Mouse (Mus musculus) CH12.LX (cell line): ENCODE measurements around the gene Smim13.
"Not testable (repeated sequence)": the region's sequence is repeated elsewhere in the genome, so short reads cannot be mapped to it uniquely, and the experiment has no call there.

Experiments
- CTCF ChIP-seq, 2 experiments: IDR thresholded peaks in 1 of 2; conservative IDR thresholded peaks in 1 of 2; 2 replicates each; pipeline ENCODE4 v1.5.1; 2011 to 2012; ENCODE audit warnings: low read depth in 2 of 2, low read length in 2 of 2, improper control_type of control experiment in 1 of 2, inconsistent platforms in 1 of 2, mild to moderate bottlenecking in 1 of 2, moderate library complexity in 1 of 2
- EP300 ChIP-seq: IDR thresholded peaks from 2 replicates; pipeline ENCODE4 v1.6.1; 2011; ENCODE audit warnings: low read length, improper control_type of control experiment
- KAT2A ChIP-seq: IDR thresholded peaks from 2 replicates; pipeline ENCODE4 v1.6.1; 2012; ENCODE audit warnings: low read length, improper control_type of control experiment, inconsistent platforms; ENCODE audit not compliant: insufficient replicate concordance
- MEF2A ChIP-seq: IDR thresholded peaks from 2 replicates; pipeline ENCODE4 v1.6.1; 2014; ENCODE audit warnings: low read depth, mild to moderate bottlenecking, inconsistent platforms, low read length, improper control_type of control experiment, borderline replicate concordance
- NRF1 ChIP-seq: IDR thresholded peaks from 2 replicates; pipeline ENCODE4 v1.6.1; 2014; ENCODE audit warnings: low read depth, mild to moderate bottlenecking, inconsistent platforms, low read length, improper control_type of control experiment, moderate library complexity
- POLR2A ChIP-seq: IDR thresholded peaks from 2 replicates; pipeline ENCODE4 v1.6.1; 2011; ENCODE audit warnings: low read depth, mild to moderate bottlenecking, improper control_type of control experiment, low read length
- RAD21 ChIP-seq: IDR thresholded peaks from 2 replicates; pipeline ENCODE4 v1.6.1; 2011; ENCODE audit warnings: low read depth, mild to moderate bottlenecking, low read length, improper control_type of control experiment, moderate library complexity
- USF1 ChIP-seq: IDR thresholded peaks from 2 replicates; pipeline ENCODE4 v1.6.1; 2014; ENCODE audit warnings: low read depth, mild to moderate bottlenecking, inconsistent platforms, low read length, improper control_type of control experiment
- ZKSCAN1 ChIP-seq: IDR thresholded peaks from 2 replicates; pipeline ENCODE4 v1.6.1; 2012; ENCODE audit warnings: low read depth, inconsistent platforms, low read length, improper control_type of control experiment, borderline replicate concordance

- not testable (repeated sequence) for TF ChIP-seq EP300; POLR2A; ZKSCAN1; KAT2A; CTCF (conservative IDR thresholded peaks at IDR 0.05 in 1 of 2, IDR thresholded peaks at IDR 0.05 in 1 of 2; ENCODE audit: low read depth in 2 of 2, low read length in 2 of 2); USF1; RAD21; MEF2A; NRF1
These were observed 1.6 kb downstream of the Smim13 start for GRCm38 (mm10) chr13:41251232-41251631.
